Mouse (Mus musculus) brown adipose tissue, adult 24 weeks (tissue): ENCODE results near the gene Fyttd1. TPM values are rescaled to one million over a fixed set of nuclear protein-coding genes. Genes with fewer than 3 reads are reported as not detected.
"Not testable (repeated sequence)": the region's sequence is repeated elsewhere in the genome, so short reads cannot be mapped to it uniquely, and the experiment has no call there.

ENCODE experiments used
- H3K27ac ChIP-seq: fragments of 200-500 bp; replicated peaks from 2 replicates; pipeline ENCODE4 v1.5.1; 2012; ENCODE audit warnings: low read depth, mild to moderate bottlenecking, low read length
- H3K4me1 ChIP-seq: fragments of 200-500 bp; 2 replicates; pipeline ENCODE4 v1.6.1; 2012; ENCODE audit warnings: low read length, mixed read lengths; ENCODE audit not compliant: control insufficient read depth, insufficient read depth, insufficient read length
- H3K4me3 ChIP-seq: fragments of 200-500 bp; 2 replicates; pipeline ENCODE4 v1.5.1; 2012; ENCODE audit warnings: low read depth, mild to moderate bottlenecking, low read length, moderate library complexity; ENCODE audit not compliant: insufficient read depth
- polyA plus RNA-seq: library from polyadenylated mRNA; stranded (reverse); fragments of >200 nt; gene quantifications from 2 replicates; pipeline ENCODE4 v1.2.4, GENCODE M21; 2012; ENCODE audit not compliant: missing spikeins, insufficient read depth, insufficient read length

Gene Fyttd1
- polyA plus RNA-seq, 1 experiment = 45.4 TPM

DNA sequence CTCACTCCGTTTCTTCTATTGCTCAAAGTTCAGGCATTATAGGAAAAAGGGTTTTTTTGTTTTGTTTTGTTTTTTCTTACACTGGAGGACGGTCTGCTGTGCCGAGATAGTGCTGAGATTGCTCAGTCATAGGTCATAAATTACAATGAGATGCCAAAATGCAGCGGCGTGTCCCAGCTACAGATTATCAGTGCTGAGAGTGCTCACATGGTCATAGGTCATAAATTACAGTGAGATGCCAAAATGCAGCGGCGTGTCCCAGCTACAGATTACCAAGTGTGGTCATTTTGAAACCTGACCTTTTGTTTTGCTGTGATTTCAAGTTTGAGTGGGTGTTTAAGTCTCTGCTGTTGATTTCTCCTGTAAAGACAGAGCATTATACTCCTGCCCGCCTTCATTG, 29.4 kb downstream of the Fyttd1 start:
- Histone ChIP-seq H3K4me3 (no peak overlapping the region), H3K4me1 (no peaks in the 10 kb centered on the region), H3K27ac (no peak overlapping the region)

DNA sequence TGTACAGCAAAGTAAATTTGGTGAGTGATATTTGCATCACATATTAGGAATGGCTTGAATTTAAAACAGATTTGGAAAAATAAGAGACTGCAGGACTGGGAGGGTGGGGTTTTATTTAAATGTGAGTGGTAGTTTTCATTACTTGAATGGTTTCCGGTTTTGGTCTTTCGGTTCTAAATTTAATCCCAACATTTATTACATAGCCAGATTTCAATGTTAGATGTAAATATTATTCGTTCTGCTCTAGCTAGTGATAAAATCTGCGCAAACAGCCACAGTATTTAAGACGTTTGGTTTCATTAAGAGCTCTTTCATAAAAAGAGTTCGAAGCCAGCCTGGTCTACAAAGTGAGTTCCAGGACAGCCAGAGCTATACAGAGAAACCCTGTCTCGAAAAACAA, 35.9 kb downstream of the Fyttd1 start:
- H3K27ac ChIP-seq = no peak overlapping the region
- H3K4me1 ChIP-seq = peaks cover 2% of the 10 kb centered on the region
- H3K4me3 ChIP-seq = no peak overlapping the region

GRCm38 (mm10) chr16:32913937-32914881, 36.9 kb downstream of the Fyttd1 start, which contains the start of gene Lrch3:
Gene Lrch3 (plus strand): TSS chr16:32914100.
- H3K4me3 ChIP-seq = peak within 1 kb of the TSS; percentile 93
- peak within 1 kb of the TSS; percentile 92 for H3K27ac ChIP-seq
- H3K4me1 ChIP-seq = peaks cover 6% of the 10 kb centered on the region

GRCm38 (mm10) chr16:32915292-32916068, 38.2 kb downstream of the Fyttd1 start:
- Histone ChIP-seq H3K4me3 (peak overlapping the region; percentile 49), H3K27ac (0 out of 2 replicates have a peak overlapping the region, but pooled peaks have one; percentile 29), H3K4me1 (peaks cover 6% of the 10 kb centered on the region)

DNA sequence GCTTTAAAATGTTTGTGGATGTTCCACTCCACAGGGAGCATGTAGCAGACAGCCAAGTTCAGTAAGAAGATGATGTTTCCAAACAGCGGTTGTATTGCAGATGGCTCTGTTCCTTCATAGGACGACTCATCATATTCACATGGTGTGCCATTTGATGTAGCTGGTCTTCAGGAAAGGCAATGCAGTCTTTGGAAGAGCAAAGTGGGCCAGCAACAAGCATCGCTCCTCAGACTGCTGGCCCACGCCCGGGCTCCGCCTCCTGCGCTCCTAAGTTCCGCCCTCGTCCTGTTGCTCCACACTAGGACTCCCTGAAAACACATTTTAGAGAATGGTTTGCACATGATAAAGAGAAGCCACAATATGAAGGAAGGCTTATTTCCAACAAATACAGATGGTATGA, 49.3 kb downstream of the Fyttd1 start:
- H3K4me1 ChIP-seq, H3K27ac ChIP-seq, H3K4me3 ChIP-seq: not testable (repeated sequence)

GRCm38 (mm10) chr16:32927044-32927443, 49.7 kb downstream of the Fyttd1 start:
- Histone ChIP-seq H3K4me3 (no peak overlapping the region), H3K4me1 (no peaks in the 10 kb centered on the region; the same call in 1 of the 2 replicates), H3K27ac (no peak overlapping the region)

DNA sequence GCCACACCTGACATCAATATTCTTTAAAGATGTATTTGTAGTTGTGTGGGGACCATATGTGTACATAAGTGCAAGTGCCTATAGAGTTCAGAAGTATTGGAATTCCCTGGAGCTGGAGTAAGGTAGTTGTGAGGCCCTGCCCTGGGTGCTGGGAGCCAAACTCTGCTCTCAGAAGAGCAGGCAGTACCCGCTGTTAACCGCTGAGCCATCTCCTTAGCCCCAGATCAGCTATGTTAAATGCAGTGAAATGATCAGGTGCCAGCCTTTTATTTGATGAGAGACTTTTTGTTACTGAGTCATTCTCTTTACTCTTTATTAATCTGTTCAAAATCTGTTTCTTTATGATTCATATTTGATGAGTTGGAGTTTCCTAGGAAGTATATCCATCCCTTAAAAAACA, 52.6 kb downstream of the Fyttd1 start:
- Histone ChIP-seq H3K4me3 (no peak overlapping the region), H3K27ac (no peak overlapping the region), H3K4me1 (peaks cover 2% of the 10 kb centered on the region; the same call in 1 of the 2 replicates)

DNA sequence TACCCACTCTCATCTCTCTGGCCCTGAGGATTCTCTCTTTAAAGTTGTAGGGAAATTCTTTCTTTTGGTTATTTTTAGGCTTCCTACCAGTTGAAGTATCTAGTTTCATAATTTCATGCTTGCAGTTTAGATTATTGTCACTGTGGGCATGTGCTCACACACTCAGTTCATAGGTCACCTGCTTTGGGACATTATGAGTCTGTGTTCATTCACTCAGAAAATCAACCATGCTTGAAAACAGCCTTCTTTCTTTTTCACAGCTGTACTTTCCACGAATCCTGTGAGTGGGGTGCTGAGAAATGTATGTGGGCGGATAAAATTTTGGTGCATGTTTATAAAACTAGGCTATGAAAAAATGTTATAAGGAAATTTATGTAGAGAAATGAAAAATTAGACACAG, 57.2 kb downstream of the Fyttd1 start:
- no peak overlapping the region for H3K4me3 ChIP-seq
- H3K4me1 ChIP-seq = peaks cover 17% of the 10 kb centered on the region
- 0 out of 2 replicates have a peak overlapping the region, but pooled peaks have one; percentile 5 for H3K27ac ChIP-seq

- Histone ChIP-seq H3K27ac (peak overlapping the region; percentile 28; the same call in 1 of the 2 replicates), H3K4me1 (peaks cover 17% of the 10 kb centered on the region), H3K4me3 (no peak overlapping the region)
Measured at GRCm38 (mm10) chr16:32935088-32935487, 57.8 kb downstream of the Fyttd1 start.

DNA sequence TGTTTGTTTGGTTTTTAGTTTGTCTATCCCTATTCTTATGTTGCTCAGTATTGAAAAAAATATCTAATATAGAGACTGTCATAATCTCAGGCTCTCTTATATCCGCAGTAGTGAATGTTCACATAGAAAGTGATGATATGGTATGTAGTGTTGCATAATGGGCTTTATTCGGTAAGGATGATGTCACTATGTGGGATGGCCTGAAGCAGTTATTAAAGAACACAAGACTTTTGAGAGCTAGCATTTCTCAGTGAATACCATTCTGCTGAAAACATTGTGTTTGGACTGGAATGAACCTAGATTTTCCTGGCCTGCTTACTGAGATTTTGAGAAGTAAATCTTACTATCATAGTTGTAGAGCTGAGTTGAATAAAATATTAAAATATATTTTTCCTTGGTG, 60.1 kb downstream of the Fyttd1 start:
- peaks cover 17% of the 10 kb centered on the region for H3K4me1 ChIP-seq
- H3K27ac ChIP-seq = no peak overlapping the region
- H3K4me3 ChIP-seq = no peak overlapping the region

DNA sequence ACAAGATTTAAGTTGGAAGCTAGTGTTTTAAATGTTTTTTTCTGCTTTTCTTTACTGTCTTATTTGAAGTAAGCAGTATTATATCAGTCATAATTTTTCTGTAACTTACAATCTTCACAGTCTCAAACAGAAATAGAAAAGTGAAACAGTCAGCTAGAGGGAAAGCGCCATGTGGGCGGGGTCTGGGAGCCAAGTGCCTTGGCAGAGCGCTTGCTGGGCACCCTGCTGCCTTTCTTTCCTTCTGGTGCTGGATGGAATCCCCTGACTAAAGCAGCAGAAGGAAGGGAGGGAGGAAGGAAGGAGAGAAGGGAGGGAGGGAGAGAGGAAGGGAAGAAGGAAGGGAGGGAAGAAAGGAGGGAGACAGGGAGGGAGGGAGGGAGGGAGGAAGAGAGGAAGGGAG, 62.0 kb downstream of the Fyttd1 start:
- not testable (repeated sequence) for H3K4me3 ChIP-seq

DNA sequence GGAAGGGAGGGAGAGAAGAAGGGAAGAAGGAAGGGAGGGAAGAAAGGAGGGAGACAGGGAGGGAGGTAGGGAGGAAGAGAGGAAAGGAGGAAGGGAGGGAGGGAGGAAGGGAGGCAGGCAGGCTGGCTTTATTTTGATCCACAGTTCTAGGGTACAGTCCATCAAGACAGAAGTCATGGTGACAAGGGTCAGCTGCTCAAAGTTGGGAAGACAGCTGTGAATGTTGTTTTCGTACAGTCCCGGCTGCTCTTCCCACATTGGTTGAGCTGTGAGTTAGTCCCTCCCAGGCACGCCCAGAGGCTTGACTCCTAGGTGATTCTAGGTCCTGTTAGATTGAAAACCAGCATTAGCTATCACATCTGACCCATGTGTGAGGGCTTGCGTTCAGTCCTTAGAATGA, 62.4 kb downstream of the Fyttd1 start:
- Histone ChIP-seq H3K4me1 (peaks cover 15% of the 10 kb centered on the region), H3K4me3 (0 out of 2 replicates have a peak overlapping the region, but pooled peaks have one; percentile 30), H3K27ac (peak overlapping the region; percentile 87)

More for the DNA sequence above, 62.0 kb downstream of the Fyttd1 start:
- Histone ChIP-seq H3K4me1 (peaks cover 15% of the 10 kb centered on the region), H3K27ac (peak overlapping the region; percentile 87)

DNA sequence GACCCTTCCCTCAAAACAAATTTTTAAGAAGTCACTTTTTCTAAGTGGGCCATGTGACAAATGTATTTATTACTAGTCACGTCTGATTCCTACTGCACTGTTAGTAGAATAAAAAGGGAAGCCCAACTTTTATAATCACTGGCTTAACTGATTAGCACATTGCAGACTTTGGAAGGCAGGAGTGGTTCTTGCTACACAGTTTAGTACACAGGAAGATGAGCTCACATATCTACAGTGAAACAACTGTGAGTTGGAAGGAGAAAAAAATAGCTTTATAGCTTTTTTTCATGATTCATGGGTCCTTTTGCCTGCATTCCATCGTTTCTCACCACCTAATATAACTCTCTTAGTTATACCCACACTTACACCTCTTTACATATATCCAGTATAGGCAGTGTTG, 63.9 kb downstream of the Fyttd1 start:
- H3K4me3 ChIP-seq, H3K27ac ChIP-seq: not testable (repeated sequence)
- H3K4me1 ChIP-seq = peaks cover 10% of the 10 kb centered on the region

DNA sequence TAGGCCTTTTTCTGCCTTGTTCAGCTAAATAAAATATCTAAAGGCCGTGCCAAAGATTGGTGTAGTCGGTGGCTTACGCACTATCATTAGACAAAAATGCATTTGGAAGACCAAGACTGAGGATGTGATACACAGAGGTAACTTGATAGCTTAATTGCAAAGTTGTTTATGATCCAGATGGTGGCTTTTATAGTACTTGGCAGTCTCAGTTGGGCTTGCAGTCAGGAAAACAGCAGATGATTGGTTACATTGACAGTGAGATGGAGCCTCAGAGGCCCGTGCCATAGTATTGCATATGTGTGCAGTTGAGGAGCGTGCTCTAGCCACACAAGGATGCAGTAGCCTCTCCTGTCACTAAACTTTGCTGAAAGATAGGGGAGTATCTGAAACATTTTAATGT, 65.4 kb downstream of the Fyttd1 start:
- peaks cover 11% of the 10 kb centered on the region for H3K4me1 ChIP-seq
- no peak overlapping the region for H3K4me3 ChIP-seq
- H3K27ac ChIP-seq = no peak overlapping the region

- no peak overlapping the region for H3K27ac ChIP-seq
- peaks cover 22% of the 10 kb centered on the region for H3K4me1 ChIP-seq
- no peak overlapping the region for H3K4me3 ChIP-seq
Measured at GRCm38 (mm10) chr16:32945379-32945778, 68.1 kb downstream of the Fyttd1 start.
